Mouse (Mus musculus): ENCODE data around the gene Cers3. TPM values are rescaled to one million over a fixed set of nuclear protein-coding genes. Genes with fewer than 3 reads are reported as not detected.

Cers3 gene
- total RNA-seq, 2 experiments from 2014 or later = 0.15 TPM; not detected in 1

Other genes starting within 250 kb of the Cers3 start
- 10 to 100 TPM in 1 of 2 experiments, 1 to 10 TPM in 1; 9.7 to 11.0 TPM for gene Asb7, start 53.9 kb upstream of the Cers3 start, total RNA-seq (2021)
- 1 to 10 TPM; 2.8 to 3.4 TPM for gene Lins1, start 53.6 kb upstream of the Cers3 start, total RNA-seq (2021)
- 10 to 100 TPM; 11.7 to 12.8 TPM for gene Adamts17, start 96.2 kb downstream of the Cers3 start, total RNA-seq (2021)